Mouse (Mus musculus) spleen, adult 2 months (tissue): ENCODE measurements at regions not wholly inside any gene's neighbourhood (a gene's known extent, or its start where the extent isn't known, plus 50 kb on each side); places are given as distances from the start of the nearest gene placed in this dataset.

Experiments used
- CTCF ChIP-seq: fragments of 200-500 bp; IDR thresholded peaks from 2 replicates; pipeline ENCODE4 v1.5.1; 2011; ENCODE audit warnings: mild to moderate bottlenecking, inconsistent platforms; ENCODE audit not compliant: insufficient read depth, insufficient read length, insufficient replicate concordance; ENCODE audit errors: extremely low read depth
- POLR2A ChIP-seq: fragments of 200-500 bp; IDR thresholded peaks from 2 replicates; pipeline ENCODE4 v1.6.1; 2011; ENCODE audit warnings: low read depth, low read length, inconsistent platforms

DNA sequence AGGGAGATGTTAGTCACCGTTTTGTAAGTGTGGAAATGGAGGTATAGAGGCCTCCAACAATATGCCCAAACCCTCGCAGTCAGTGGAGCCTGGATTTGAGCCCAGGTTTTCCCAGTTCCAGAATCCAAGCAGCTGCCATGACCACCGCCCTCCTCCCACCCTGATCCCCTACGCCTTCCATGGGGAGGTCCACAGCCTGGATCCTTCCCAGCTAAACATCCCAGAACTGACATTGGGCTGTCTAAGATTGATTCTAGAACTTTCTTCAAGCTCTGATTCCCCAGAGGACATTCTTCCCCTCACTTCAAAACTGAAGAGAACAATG lies 199.2 kb downstream of the Bcl2l11 start:
- TF ChIP-seq CTCF (no peak), POLR2A (no peak)
